ENCODE assay signal across 19 mouse cellular contexts in genomic region chr1:189227479-189227878, GRCm38 (mm10).
DNase-seq lines count a peak whose midpoint lies in the region; ATAC-seq and TF ChIP-seq lines count a peak whose summit lies in the region.
"Had no signal": no experiment of that assay in that cellular context is flagged by ENCODE, and none has a peak within 500 bp of the region (broad histone marks: within the 10 kb centered on the region; RNA-seq: fewer than 3 reads in every experiment).

No protein-coding gene starts in this region.

- H3K4me3 ChIP-seq in forebrain, postnatal 0 days (ENCODE audit: low read depth, low read length): no peak overlapping the region
- H3K4me3 ChIP-seq in forebrain, embryonic 13.5 days: no peak overlapping the region
- H3K4me3 ChIP-seq in layer of hippocampus, adult 2 months: no peak overlapping the region
- H3K4me3 ChIP-seq: embryonic facial prominence, embryonic 13.5 days; heart, embryonic 13.5 days; limb, embryonic 10.5 days; liver, embryonic 12.5 days; midbrain, embryonic 15.5 days had no signal

- H3K27me3 ChIP-seq in forebrain, postnatal 0 days (ENCODE audit: insufficient read depth, low read length): no peaks in the 10 kb centered on the region
- no peaks in the 10 kb centered on the region for H3K27me3 ChIP-seq in forebrain, embryonic 13.5 days
- H3K27me3 ChIP-seq: embryonic facial prominence, embryonic 13.5 days; heart, embryonic 13.5 days; liver, embryonic 12.5 days; midbrain, embryonic 15.5 days had no signal

- WGBS in forebrain, postnatal 0 days: 84% methylated on average over 4 of the region's 4 CpGs
- WGBS in forebrain, embryonic 13.5 days: 76% methylated on average over 4 of the region's 4 CpGs

- TF ChIP-seq CTCF in forebrain, postnatal 0 days (IDR thresholded peaks at IDR 0.05; ENCODE audit: low read depth): peak; percentile 7; the same call in 1 of the 2 replicates
- peak; percentile 55 for TF ChIP-seq CTCF in layer of hippocampus, adult 2 months (conservative IDR thresholded peaks at IDR 0.05)

- no peak overlapping the region for H3K27ac ChIP-seq in forebrain, postnatal 0 days (ENCODE audit: low read depth, low read length)
- H3K27ac ChIP-seq in forebrain, embryonic 13.5 days: no peak overlapping the region
- no peak overlapping the region for H3K27ac ChIP-seq in layer of hippocampus, adult 2 months
- H3K27ac ChIP-seq: embryonic facial prominence, embryonic 13.5 days; heart, embryonic 13.5 days; limb, embryonic 10.5 days; liver, embryonic 12.5 days had no signal

- no peaks in the 10 kb centered on the region for H3K9me3 ChIP-seq in forebrain, postnatal 0 days (ENCODE audit: low read length)
- H3K9me3 ChIP-seq in forebrain, embryonic 13.5 days (replicated peaks): no peaks in the 10 kb centered on the region
- H3K9me3 ChIP-seq: embryonic facial prominence, embryonic 13.5 days; heart, embryonic 13.5 days; limb, embryonic 10.5 days; liver, embryonic 12.5 days; midbrain, embryonic 15.5 days had no signal

- no peak overlapping the region for H3K4me2 ChIP-seq in forebrain, postnatal 0 days (ENCODE audit: low read depth)
- no peak overlapping the region for H3K4me2 ChIP-seq in forebrain, embryonic 13.5 days
- H3K4me2 ChIP-seq: embryonic facial prominence, embryonic 13.5 days; liver, embryonic 12.5 days; midbrain, embryonic 15.5 days had no signal

- no peak for DNase-seq in forebrain, postnatal 0 days
- no peak for DNase-seq in layer of hippocampus, adult 2 months (ENCODE audit: low spot score in 2 of 2)
- no peak for DNase-seq in layer of hippocampus, adult 9-10 months (ENCODE audit: low spot score)
- DNase-seq in A20 (ENCODE audit: low read depth, low spot score) (peak; percentile 21), R1 (ENCODE audit: low read depth, low spot score) (peak; percentile 25)
- no peak for DNase-seq in urinary bladder, postnatal 25 days (ENCODE audit: low spot score)
- DNase-seq: adrenal gland, postnatal 10 days; B cell, adult 2 months; cerebellum, adult 18-20 months; cerebellum, postnatal 36 days; gastrocnemius, postnatal 25 days; heart, postnatal 4 days had no signal

- H3K9ac ChIP-seq in forebrain, postnatal 0 days: no peak overlapping the region
- no peak overlapping the region for H3K9ac ChIP-seq in forebrain, embryonic 13.5 days
- H3K9ac ChIP-seq: embryonic facial prominence, embryonic 13.5 days; heart, embryonic 13.5 days; liver, embryonic 12.5 days; midbrain, embryonic 15.5 days had no signal

- no peak for ATAC-seq in forebrain, postnatal 0 days
- ATAC-seq in forebrain, embryonic 13.5 days: no peak
- ATAC-seq: liver, embryonic 12.5 days; lung, postnatal 0 days had no signal

- no peaks in the 10 kb centered on the region for H3K36me3 ChIP-seq in forebrain, postnatal 0 days (ENCODE audit: insufficient read depth)
- no peaks in the 10 kb centered on the region for H3K36me3 ChIP-seq in forebrain, embryonic 13.5 days (ENCODE audit: poor library complexity, severe bottlenecking)
- H3K36me3 ChIP-seq: embryonic facial prominence, embryonic 13.5 days; heart, embryonic 13.5 days; limb, embryonic 10.5 days; liver, embryonic 12.5 days; midbrain, embryonic 15.5 days had no signal

- no peaks in the 10 kb centered on the region for H3K4me1 ChIP-seq in forebrain, postnatal 0 days (ENCODE audit: insufficient read depth)
- no peaks in the 10 kb centered on the region; the same call in 1 of the 2 replicates for H3K4me1 ChIP-seq in forebrain, embryonic 13.5 days
- H3K4me1 ChIP-seq: embryonic facial prominence, embryonic 13.5 days; limb, embryonic 10.5 days; liver, embryonic 12.5 days had no signal

Comparison
In these comparisons a context has a peak if more than half of its experiments do, and no peak if none do; other contexts are left out.
1. DNase-seq: peak in A20 (single experiment) and R1 (single experiment); none in forebrain, postnatal 0 days (single experiment), layer of hippocampus, adult 2 months (0 of 2), layer of hippocampus, adult 9-10 months (single experiment) and urinary bladder, postnatal 25 days (single experiment).